Mouse (Mus musculus) spleen, postnatal 10 days (tissue): ENCODE results near the gene Ptgdr.
"Not testable (repeated sequence)": the region's sequence is repeated elsewhere in the genome, so short reads cannot be mapped to it uniquely, and the experiment has no call there.

Experiments used
- DNase-seq, 2 experiments: peaks; one replicate each; pipeline ENCODE4 v3.0.0; 2021 to 2022; ENCODE audit warnings: low spot score in 2 of 2

Gene Ptgdr

GRCm38 (mm10) chr14:44813152-44813551 is 46.0 kb downstream of the Ptgdr start:
- DNase-seq, result not testable (repeated sequence)
